Mouse (Mus musculus) myocyte (in vitro differentiated cells): Measurements from ENCODE around the gene Vps13c.

Experiments
- CEBPB ChIP-seq: IDR thresholded peaks from 2 replicates; pipeline ENCODE4 v1.6.1; 2011; ENCODE audit warnings: mild to moderate bottlenecking, moderate library complexity; ENCODE audit not compliant: poor library complexity, insufficient read depth, severe bottlenecking
- E2F4 ChIP-seq: IDR thresholded peaks from one replicate; pipeline ENCODE4 v1.6.1; 2011; ENCODE audit warnings: mild to moderate bottlenecking, control low read depth, moderate library complexity; ENCODE audit not compliant: insufficient read depth
- MAX ChIP-seq: IDR thresholded peaks from one replicate; pipeline ENCODE4 v1.6.1; 2011; ENCODE audit warnings: low read depth, mild to moderate bottlenecking, control low read depth
- MYOD1 ChIP-seq, 3 experiments: IDR thresholded peaks; one replicate each; pipeline ENCODE4 v1.6.1; 2011; ENCODE audit warnings: control low read depth in 2 of 3, low read depth in 2 of 3, mild to moderate bottlenecking in 2 of 3, moderate library complexity in 1 of 3; ENCODE audit not compliant: insufficient read length in 2 of 3, control insufficient read depth in 1 of 3
- MYOG ChIP-seq, 3 experiments: IDR thresholded peaks; one replicate each; pipeline ENCODE4 v1.6.1; 2011; ENCODE audit warnings: control low read depth in 2 of 3, low read depth in 2 of 3, mild to moderate bottlenecking in 2 of 3; ENCODE audit not compliant: insufficient read length in 2 of 3, control insufficient read depth in 1 of 3, insufficient read depth in 1 of 3
- POLR2A ChIP-seq: IDR thresholded peaks from one replicate; pipeline ENCODE4 v1.6.1; 2011; ENCODE audit warnings: low read depth, mild to moderate bottlenecking, control low read depth, moderate library complexity; ENCODE audit not compliant: insufficient read length
- REST ChIP-seq: IDR thresholded peaks from one replicate; pipeline ENCODE4 v1.6.1; 2011; ENCODE audit warnings: mild to moderate bottlenecking, control low read depth, moderate library complexity; ENCODE audit not compliant: insufficient read depth, insufficient read length
- SRF ChIP-seq: IDR thresholded peaks from one replicate; pipeline ENCODE4 v1.6.1; 2011; ENCODE audit warnings: low read depth; ENCODE audit not compliant: control insufficient read depth, insufficient read length
- TCF12 ChIP-seq: IDR thresholded peaks from one replicate; pipeline ENCODE4 v1.6.1; 2011; ENCODE audit warnings: mild to moderate bottlenecking, control low read depth; ENCODE audit not compliant: poor library complexity, insufficient read depth, severe bottlenecking
- USF1 ChIP-seq: IDR thresholded peaks from one replicate; pipeline ENCODE4 v1.6.1; 2011; ENCODE audit warnings: low read depth, mild to moderate bottlenecking, control low read depth, moderate library complexity

DNA sequence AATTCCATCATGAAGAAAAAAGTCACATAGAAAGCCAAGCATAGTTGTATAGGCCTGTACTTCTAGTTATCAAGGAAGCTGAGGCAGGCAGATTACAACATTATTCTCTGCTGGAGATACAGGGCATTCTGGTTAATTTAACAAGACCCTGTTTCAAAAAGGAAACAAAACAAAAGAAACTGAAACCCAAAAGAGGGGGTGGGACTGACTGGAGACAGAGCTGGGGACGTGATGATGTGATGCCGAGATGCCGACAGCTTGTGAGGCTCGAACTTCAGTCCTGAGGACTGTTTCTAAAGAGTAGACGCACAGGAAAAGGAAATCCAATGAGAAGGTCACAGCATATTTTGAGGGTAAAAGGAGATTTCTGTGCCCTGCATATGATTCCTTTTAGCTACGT is 64.2 kb downstream of the Vps13c start:
- TF ChIP-seq POLR2A = no peak
- TF ChIP-seq MAX = no peak
- TF ChIP-seq E2F4 = no peak
- TF ChIP-seq USF1 = no peak
- TF ChIP-seq REST = no peak
- TF ChIP-seq MYOD1 (IDR thresholded peaks at IDR 0.05; ENCODE audit: control insufficient read depth in 1 of 3, insufficient read length in 2 of 3, low read depth in 2 of 3) = no peak
- no peak for TF ChIP-seq MYOG (IDR thresholded peaks at IDR 0.05; ENCODE audit: control insufficient read depth in 1 of 3, insufficient read depth in 1 of 3, insufficient read length in 2 of 3, low read depth in 2 of 3)
- no peak for TF ChIP-seq CEBPB
- no peak for TF ChIP-seq TCF12
- TF ChIP-seq SRF = no peak
